Mouse (Mus musculus): Measurements from ENCODE around the gene Espn. TPM values are rescaled to one million over a fixed set of nuclear protein-coding genes. Genes with fewer than 3 reads are reported as not detected.

Gene Espn
- 1.8 and 2.1 TPM in 2 replicates for polyA plus RNA-seq (2015; fragmentation: Nextera tagmentation; extraction: Ambion mirVana)

- Histone ChIP-seq H3K4me2 (peak within 1 kb of the TSS; percentile 81), H3K4me3 (replicated peaks) (peak within 1 kb of the TSS; percentile 61), H3K9ac (peak within 1 kb of the TSS; percentile 60), H3K36me3 (no peaks in the 10 kb centered on the region), H3K4me1 (replicated peaks) (peaks cover 43% of the 10 kb centered on the region), H3K27ac (no peak within 1 kb of the TSS), H3K27me3 (peaks cover 69% of the 10 kb centered on the region), H3K9me3 (replicated peaks) (no peaks in the 10 kb centered on the region)
- ATAC-seq (ENCODE audit: low read depth) (peak; percentile 75), DNase-seq (peak; percentile 46)
- 1% methylated on average over 57 of the region's 57 CpGs for WGBS (ENCODE audit: insufficient replicate concordance)
These were observed at the start of gene Espn for GRCm38 (mm10) chr4:152151966-152152544. TSS of gene Espn (minus strand) at chr4:152152371.

DNA sequence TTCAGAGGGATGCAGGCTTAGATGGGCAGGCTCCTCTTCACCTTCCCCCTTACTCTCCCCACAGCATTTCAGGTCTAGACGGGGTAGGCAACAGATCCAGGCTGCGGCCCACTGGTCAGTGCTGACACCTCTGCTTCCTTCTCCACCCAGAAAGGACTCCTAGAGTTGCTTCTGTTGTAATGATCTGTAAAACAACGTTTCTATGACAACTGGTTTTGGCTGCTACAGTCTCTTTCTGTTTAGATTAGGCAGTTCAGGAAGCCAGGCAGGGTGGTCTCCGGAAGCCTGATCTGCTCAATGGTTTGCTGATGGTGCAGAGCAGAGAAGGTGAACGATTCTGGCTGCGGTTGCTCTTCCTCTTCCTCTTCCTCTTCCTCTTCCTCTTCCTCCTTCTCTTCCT lies 49.3 kb upstream of the Espn start:
- Histone ChIP-seq H3K4me2 (no peak overlapping the region), H3K36me3 (no peaks in the 10 kb centered on the region), H3K4me3 (replicated peaks) (no peak overlapping the region), H3K27me3 (no peaks in the 10 kb centered on the region), H3K4me1 (replicated peaks) (peaks cover 76% of the 10 kb centered on the region), H3K9ac (no peak overlapping the region), H3K27ac (no peak overlapping the region), H3K9me3 (replicated peaks) (no peaks in the 10 kb centered on the region)
- WGBS (ENCODE audit: insufficient replicate concordance) = 16% methylated on average over 6 of the region's 6 CpGs
- peak; percentile 31 for ATAC-seq (ENCODE audit: low read depth)
- no peak for DNase-seq

DNA sequence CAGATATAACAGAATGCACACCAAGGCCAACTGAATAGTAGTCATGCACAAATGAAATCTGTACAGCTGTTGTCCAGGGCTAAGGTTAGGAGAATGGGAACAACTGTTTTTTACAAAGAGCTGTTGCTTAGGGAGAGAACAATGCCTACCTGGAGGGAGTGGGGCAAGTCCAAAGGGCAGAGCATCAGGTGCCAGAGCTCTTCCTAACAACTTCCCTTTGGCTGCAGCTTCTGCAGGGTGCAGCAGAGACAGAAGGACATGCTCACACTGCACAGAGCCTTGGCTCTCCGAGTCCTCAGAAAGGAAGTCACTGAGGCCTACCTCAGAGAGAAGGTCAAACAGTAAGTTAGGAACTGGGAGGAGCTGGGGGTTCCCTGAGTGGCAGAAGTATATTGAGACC lies 47.4 kb upstream of the Espn start:
- Histone ChIP-seq H3K9ac (no peak overlapping the region), H3K27me3 (no peaks in the 10 kb centered on the region), H3K4me3 (replicated peaks) (no peak overlapping the region), H3K4me2 (no peak overlapping the region), H3K36me3 (no peaks in the 10 kb centered on the region), H3K4me1 (replicated peaks) (peaks cover 74% of the 10 kb centered on the region), H3K9me3 (replicated peaks) (no peaks in the 10 kb centered on the region), H3K27ac (no peak overlapping the region)
- ATAC-seq (ENCODE audit: low read depth) = no peak
- no peak for DNase-seq
- WGBS (ENCODE audit: insufficient replicate concordance) = 14% methylated on average over 1 of the region's 1 CpGs

DNA sequence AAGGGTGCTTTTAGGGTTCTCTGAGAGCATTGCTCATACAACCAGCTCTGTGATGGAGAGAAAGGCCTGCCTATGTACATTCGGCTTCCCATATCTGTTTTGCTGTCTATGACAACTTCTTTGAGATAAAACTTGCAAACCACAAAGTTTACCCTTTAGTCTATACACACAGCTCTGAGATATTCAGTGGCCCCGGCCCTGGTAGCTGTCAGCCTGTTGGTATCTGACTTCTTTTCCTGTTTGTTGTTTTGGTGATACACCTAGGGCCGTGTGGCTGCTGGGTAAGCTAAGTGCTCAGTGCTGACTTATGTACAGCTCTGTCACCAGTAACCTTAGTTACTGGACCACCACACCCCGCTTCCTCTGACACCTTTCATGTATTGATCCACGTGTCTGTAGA lies 45.4 kb upstream of the Espn start:
- ATAC-seq (ENCODE audit: low read depth) (peak; percentile 52), DNase-seq (no peak)
- H3K9ac ChIP-seq = no peak overlapping the region
- H3K4me2 ChIP-seq = no peak overlapping the region
- H3K27me3 ChIP-seq = no peaks in the 10 kb centered on the region
- H3K27ac ChIP-seq = no peak overlapping the region
- H3K36me3 ChIP-seq = no peaks in the 10 kb centered on the region
- peaks cover 81% of the 10 kb centered on the region for H3K4me1 ChIP-seq (replicated peaks)
- no peak overlapping the region for H3K4me3 ChIP-seq (replicated peaks)
- no peaks in the 10 kb centered on the region for H3K9me3 ChIP-seq (replicated peaks)
- WGBS (ENCODE audit: insufficient replicate concordance) = 25% methylated on average over 5 of the region's 5 CpGs

GRCm38 (mm10) chr4:152196276-152196675 lies 44.1 kb upstream of the Espn start:
- WGBS (ENCODE audit: insufficient replicate concordance) = 66% methylated on average over 9 of the region's 9 CpGs
- no peaks in the 10 kb centered on the region for H3K27me3 ChIP-seq
- DNase-seq (no peak), ATAC-seq (ENCODE audit: low read depth) (no peak)
- no peaks in the 10 kb centered on the region for H3K9me3 ChIP-seq (replicated peaks)
- no peak overlapping the region for H3K4me3 ChIP-seq (replicated peaks)
- peaks cover 71% of the 10 kb centered on the region for H3K4me1 ChIP-seq (replicated peaks)
- no peaks in the 10 kb centered on the region for H3K36me3 ChIP-seq
- no peak overlapping the region for H3K9ac ChIP-seq
- no peak overlapping the region for H3K27ac ChIP-seq
- H3K4me2 ChIP-seq = no peak overlapping the region

DNA sequence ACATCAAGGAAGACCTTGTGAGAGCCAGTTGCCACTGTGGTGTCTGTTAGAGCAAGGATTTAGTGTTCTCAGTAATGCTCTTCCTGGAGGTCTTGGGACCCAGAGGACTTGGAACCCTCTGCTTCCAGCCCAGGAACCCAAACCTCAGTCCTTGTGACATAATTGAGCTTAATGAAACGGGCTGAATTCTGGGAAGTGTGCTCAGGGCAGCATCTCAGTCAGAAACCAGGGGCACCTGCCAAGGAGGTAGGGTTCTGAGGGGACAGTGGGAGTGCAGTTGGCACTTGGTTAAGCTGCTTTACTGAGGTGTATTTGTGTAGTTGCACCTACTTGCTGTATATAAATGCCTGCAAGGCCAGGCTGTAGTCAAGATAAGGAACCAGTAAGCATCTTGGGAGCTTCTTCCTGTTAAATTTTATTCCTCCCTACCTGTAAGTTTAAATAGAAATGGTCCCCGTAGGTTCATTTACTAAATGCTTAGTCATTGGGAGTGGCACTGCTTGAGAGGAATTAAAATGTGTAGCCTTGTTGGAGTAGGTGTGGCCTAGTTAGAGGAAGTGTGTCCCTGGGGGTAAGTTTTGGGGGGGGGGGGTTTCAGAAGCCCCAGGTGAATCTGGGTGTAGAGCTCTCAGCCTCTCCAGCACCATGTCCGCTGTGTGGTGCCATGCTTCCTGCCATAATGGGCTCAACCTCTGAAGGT lies 42.5 kb upstream of the Espn start:
- DNase-seq = no peak
- Histone ChIP-seq H3K4me1 (replicated peaks) (peaks cover 71% of the 10 kb centered on the region), H3K36me3 (no peaks in the 10 kb centered on the region), H3K4me3 (replicated peaks) (no peak overlapping the region), H3K4me2 (no peak overlapping the region), H3K9me3 (replicated peaks) (no peaks in the 10 kb centered on the region), H3K9ac (no peak overlapping the region), H3K27me3 (no peaks in the 10 kb centered on the region), H3K27ac (peak overlapping the region; percentile 43)
- ATAC-seq (ENCODE audit: low read depth) = no peak
- WGBS (ENCODE audit: insufficient replicate concordance) = 51% methylated on average over 3 of the region's 3 CpGs

GRCm38 (mm10) chr4:152192569-152192968 lies 40.4 kb upstream of the Espn start:
- H3K27me3 ChIP-seq = no peaks in the 10 kb centered on the region
- WGBS (ENCODE audit: insufficient replicate concordance) = 76% methylated on average over 4 of the region's 4 CpGs

GRCm38 (mm10) chr4:152190701-152191100 lies 38.5 kb upstream of the Espn start:
- Histone ChIP-seq H3K36me3 (no peaks in the 10 kb centered on the region), H3K4me3 (replicated peaks) (no peak overlapping the region), H3K9ac (0 out of 2 replicates have a peak overlapping the region, but pooled peaks have one; percentile 3), H3K27me3 (no peaks in the 10 kb centered on the region), H3K4me1 (replicated peaks) (peaks cover 71% of the 10 kb centered on the region), H3K9me3 (replicated peaks) (no peaks in the 10 kb centered on the region), H3K27ac (peak overlapping the region; percentile 32), H3K4me2 (peak overlapping the region; percentile 15; the same call in 1 of the 2 replicates)
- ATAC-seq (ENCODE audit: low read depth) = no peak
- WGBS (ENCODE audit: insufficient replicate concordance) = 25% methylated on average over 5 of the region's 5 CpGs
- no peak for DNase-seq

More at GRCm38 (mm10) chr4:152192569-152192968, 40.4 kb upstream of the Espn start:
- DNase-seq (no peak), ATAC-seq (ENCODE audit: low read depth) (no peak)
- H3K9ac ChIP-seq = no peak overlapping the region
- H3K36me3 ChIP-seq = no peaks in the 10 kb centered on the region
- no peak overlapping the region for H3K4me2 ChIP-seq
- no peak overlapping the region for H3K27ac ChIP-seq
- peaks cover 69% of the 10 kb centered on the region for H3K4me1 ChIP-seq (replicated peaks)
- no peaks in the 10 kb centered on the region for H3K9me3 ChIP-seq (replicated peaks)
- no peak overlapping the region for H3K4me3 ChIP-seq (replicated peaks)

DNA sequence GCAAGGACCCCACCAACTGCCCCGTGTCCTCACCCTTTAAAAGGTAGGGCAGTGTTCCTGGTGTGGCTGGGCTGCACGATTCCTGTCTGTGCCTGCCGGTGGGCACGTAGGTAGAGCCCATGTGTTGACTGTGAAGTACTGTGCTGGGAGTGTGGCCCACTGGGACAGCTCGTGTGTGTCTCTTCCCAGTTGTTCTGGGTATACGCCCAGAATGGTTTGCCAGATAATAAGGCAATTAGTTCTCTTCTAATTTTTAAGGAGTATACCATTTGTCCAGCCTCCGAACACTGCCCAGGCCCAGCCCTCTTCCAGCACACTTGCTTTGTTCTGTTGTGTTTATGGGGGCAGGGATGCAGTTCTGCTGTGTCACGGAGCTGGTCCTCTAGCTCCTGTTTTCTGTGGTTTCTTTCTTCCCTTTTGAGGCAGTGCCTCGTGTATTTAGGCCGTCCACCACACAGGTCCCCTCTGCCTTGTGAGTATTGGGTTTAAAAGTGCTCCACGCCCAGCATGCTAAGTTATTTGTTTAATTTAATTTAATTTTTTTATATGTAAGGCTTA lies 38.0 kb upstream of the Espn start:
- Histone ChIP-seq H3K4me2 (peak overlapping the region; percentile 15), H3K9ac (peak overlapping the region; percentile 10; the same call in 1 of the 2 replicates), H3K27ac (peak overlapping the region; percentile 32), H3K36me3 (no peaks in the 10 kb centered on the region), H3K4me1 (replicated peaks) (peaks cover 71% of the 10 kb centered on the region), H3K4me3 (replicated peaks) (no peak overlapping the region), H3K27me3 (no peaks in the 10 kb centered on the region), H3K9me3 (replicated peaks) (no peaks in the 10 kb centered on the region)
- DNase-seq (no peak), ATAC-seq (ENCODE audit: low read depth) (peak; percentile 35)
- 26% methylated on average over 11 of the region's 11 CpGs for WGBS (ENCODE audit: insufficient replicate concordance)

DNA sequence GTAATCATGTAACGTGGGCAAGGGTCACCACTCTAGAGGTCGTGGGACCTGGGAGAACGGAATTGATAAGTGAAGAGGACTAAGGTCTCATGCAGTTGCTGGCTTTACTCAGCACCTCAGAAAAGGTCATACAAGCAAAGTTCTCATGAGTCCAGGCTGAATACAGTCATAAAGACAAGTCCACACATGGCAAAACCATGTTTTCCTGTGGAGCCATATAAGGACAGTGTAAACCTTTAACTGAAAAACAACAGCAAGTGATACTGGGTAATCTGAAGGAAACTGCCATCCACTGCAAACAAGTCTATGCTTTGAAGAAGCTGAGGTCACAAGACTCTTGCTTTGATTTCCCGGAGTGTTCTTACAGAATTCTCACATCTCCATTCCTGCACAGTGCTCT lies 37.5 kb upstream of the Espn start:
- Histone ChIP-seq H3K36me3 (no peaks in the 10 kb centered on the region), H3K27ac (peak overlapping the region; percentile 19; the same call in 1 of the 2 replicates), H3K4me1 (replicated peaks) (peaks cover 71% of the 10 kb centered on the region), H3K4me3 (replicated peaks) (no peak overlapping the region), H3K4me2 (no peak overlapping the region), H3K27me3 (no peaks in the 10 kb centered on the region), H3K9ac (peak overlapping the region; percentile 10; the same call in 1 of the 2 replicates), H3K9me3 (replicated peaks) (no peaks in the 10 kb centered on the region)
- DNase-seq (no peak), ATAC-seq (ENCODE audit: low read depth) (no peak)
- 61% methylated on average over 4 of the region's 4 CpGs for WGBS (ENCODE audit: insufficient replicate concordance)

DNA sequence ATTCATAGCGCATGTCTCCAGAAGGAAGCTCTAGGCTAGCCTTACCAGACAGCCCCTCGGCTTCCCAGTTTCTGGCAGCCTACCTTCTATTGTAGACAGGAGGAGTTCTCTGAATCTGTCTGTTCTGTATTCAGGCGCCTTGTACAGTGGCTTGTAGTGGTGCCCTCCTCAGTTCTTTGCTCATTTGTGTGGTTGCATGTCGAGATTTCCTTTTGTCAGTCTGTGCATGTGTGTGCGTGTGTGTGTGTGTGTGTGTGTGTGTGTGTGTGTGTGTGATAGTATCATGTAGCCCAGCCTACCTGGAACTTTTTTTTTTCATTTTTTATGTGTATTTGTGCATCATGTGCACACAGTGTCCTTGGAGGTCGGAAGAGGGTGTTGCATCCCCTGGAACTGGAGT lies 36.9 kb upstream of the Espn start:
- DNase-seq = no peak
- no peak overlapping the region for H3K27ac ChIP-seq
- 62% methylated on average over 6 of the region's 6 CpGs for WGBS (ENCODE audit: insufficient replicate concordance)
- no peak overlapping the region for H3K9ac ChIP-seq
- H3K27me3 ChIP-seq = no peaks in the 10 kb centered on the region
- ATAC-seq (ENCODE audit: low read depth) = no peak
- no peaks in the 10 kb centered on the region for H3K36me3 ChIP-seq
- H3K9me3 ChIP-seq (replicated peaks) = no peaks in the 10 kb centered on the region
- H3K4me3 ChIP-seq (replicated peaks) = no peak overlapping the region
- no peak overlapping the region for H3K4me2 ChIP-seq
- H3K4me1 ChIP-seq (replicated peaks) = peaks cover 69% of the 10 kb centered on the region

Data from liver, embryonic 13.5 days (tissue).